Mouse (Mus musculus) embryo, embryonic 10.5 days (tissue): ENCODE results near the gene Gm42372.

Experiments
- DNase-seq: peaks from one replicate; pipeline ENCODE4 v3.0.0-alpha.2; 2015; ENCODE audit warnings: low spot score

Gene Gm42372

GRCm38 (mm10) chr7:17003230-17003960, 20.5 kb downstream of the Gm42372 start:
- DNase-seq: no peak

GRCm38 (mm10) chr7:17004716-17005115, 21.8 kb downstream of the Gm42372 start:
- no peak for DNase-seq

- no peak for DNase-seq
Measured at GRCm38 (mm10) chr7:17007300-17007699, 24.4 kb downstream of the Gm42372 start.

GRCm38 (mm10) chr7:17009326-17010009, 26.6 kb downstream of the Gm42372 start:
- no peak for DNase-seq

GRCm38 (mm10) chr7:17010010-17010347, 27.1 kb downstream of the Gm42372 start:
- DNase-seq: no peak

GRCm38 (mm10) chr7:17011909-17012590, 29.2 kb downstream of the Gm42372 start:
- DNase-seq: no peak

- DNase-seq: no peak
Measured at GRCm38 (mm10) chr7:17015381-17015780, 32.5 kb downstream of the Gm42372 start.

- no peak for DNase-seq
Measured at GRCm38 (mm10) chr7:17017036-17017435, 34.1 kb downstream of the Gm42372 start.

- no peak for DNase-seq
Measured at GRCm38 (mm10) chr7:17017921-17018320, 35.0 kb downstream of the Gm42372 start.

- no peak for DNase-seq
Measured at GRCm38 (mm10) chr7:17019426-17020166, 36.7 kb downstream of the Gm42372 start.

GRCm38 (mm10) chr7:17022176-17022575, 39.3 kb downstream of the Gm42372 start:
- DNase-seq: no peak

- DNase-seq: no peak
Measured at GRCm38 (mm10) chr7:17023701-17024100, 40.8 kb downstream of the Gm42372 start.

GRCm38 (mm10) chr7:17024141-17024540, 41.3 kb downstream of the Gm42372 start:
- no peak for DNase-seq

GRCm38 (mm10) chr7:17024814-17025504, 42.1 kb downstream of the Gm42372 start:
- DNase-seq: no peak

- no peak for DNase-seq
Measured at GRCm38 (mm10) chr7:17025505-17025894, 42.6 kb downstream of the Gm42372 start.

- no peak for DNase-seq
Measured at GRCm38 (mm10) chr7:17025896-17026622, 43.2 kb downstream of the Gm42372 start.

GRCm38 (mm10) chr7:17026710-17027587, 44.1 kb downstream of the Gm42372 start:
- DNase-seq: peak; percentile 89

GRCm38 (mm10) chr7:17027588-17028343, 44.9 kb downstream of the Gm42372 start, which contains the start of gene Ppp5c:
TSS of gene Ppp5c (minus strand) at chr7:17027924.
- DNase-seq: peak; percentile 95

GRCm38 (mm10) chr7:17028923-17029322, 46.0 kb downstream of the Gm42372 start:
- DNase-seq: no peak
